Mouse (Mus musculus) adrenal gland, adult 2 months (tissue): ENCODE measurements around the gene Drc3. TPM values are rescaled to one million over a fixed set of nuclear protein-coding genes. Genes with fewer than 3 reads are reported as not detected.
"Not testable (repeated sequence)": the region's sequence is repeated elsewhere in the genome, so short reads cannot be mapped to it uniquely, and the experiment has no call there.

ENCODE experiments used
- DNase-seq: peaks from one replicate; pipeline ENCODE4 v3.0.0; 2021
- polyA plus RNA-seq: library from polyadenylated mRNA; depleted of rRNA; stranded (reverse); fragments of >200 nt; gene quantifications from 2 replicates; pipeline ENCODE4 v1.2.3, GENCODE M21; 2012
- total RNA-seq, 2 experiments: library from RNA; stranded (reverse); gene quantifications; 2 replicates each; pipeline ENCODE4 v1.2.3; 2021

Drc3 gene
- total and polyA plus RNA-seq, 3 experiments = 0.61 to 1.5 (median 1.0) TPM

DNA sequence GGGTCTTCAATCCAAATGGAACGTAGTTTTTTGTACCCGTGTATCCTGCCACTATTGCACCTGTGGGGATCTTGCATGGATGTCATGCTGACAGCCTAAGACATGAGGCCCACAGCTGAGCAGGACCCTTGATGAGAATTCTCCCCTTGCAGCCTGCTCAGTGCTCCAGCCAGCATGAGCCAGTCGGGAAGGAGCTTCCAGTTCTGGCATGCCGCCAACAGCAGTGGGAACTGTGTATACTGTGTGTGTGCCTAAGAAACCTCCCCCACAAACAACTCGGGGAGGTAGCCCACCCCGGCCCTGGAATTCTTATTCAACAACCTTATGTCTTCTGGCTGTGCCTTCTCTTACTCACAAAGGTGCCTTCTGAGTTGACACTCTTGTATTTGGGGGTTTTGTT, 43.4 kb downstream of the Drc3 start:
- DNase-seq = no peak

DNA sequence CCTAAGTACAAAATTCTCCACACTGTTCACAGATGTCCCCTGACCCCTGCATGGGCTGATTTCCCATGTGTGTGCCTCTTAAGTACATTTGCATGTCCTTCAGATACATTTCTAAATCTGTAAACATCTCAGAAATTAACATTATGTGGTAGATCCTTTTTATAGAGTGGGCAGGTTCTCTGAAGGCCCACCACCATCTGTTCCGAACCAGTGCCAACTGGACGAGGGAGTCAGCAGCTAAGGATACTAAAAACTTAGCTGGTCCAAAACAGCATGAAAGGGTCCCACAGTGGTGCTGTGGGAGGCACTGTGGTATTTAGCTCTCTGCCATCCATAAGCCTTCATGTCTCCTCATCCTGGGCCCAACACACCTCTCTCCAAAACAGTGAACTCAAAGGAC, 44.0 kb downstream of the Drc3 start:
- DNase-seq = no peak

DNA sequence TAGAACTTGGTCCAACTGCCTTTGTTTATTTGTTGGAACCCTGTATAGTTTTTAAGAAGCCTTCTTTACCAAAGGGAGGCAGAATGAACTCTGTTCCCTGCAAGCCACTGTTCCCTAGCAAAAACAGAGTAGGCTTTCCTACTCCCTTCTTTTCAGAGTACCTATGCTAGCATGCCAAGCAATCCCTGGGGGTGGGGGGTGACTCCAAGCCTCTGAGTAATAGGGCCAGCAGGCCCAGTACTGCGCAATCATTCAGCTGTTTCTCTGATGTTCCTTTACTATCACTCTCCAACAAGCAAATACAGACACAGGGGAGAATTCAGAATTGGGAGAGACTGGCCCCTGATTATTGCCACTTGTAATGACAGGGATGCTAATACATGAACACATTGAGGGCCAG, 53.5 kb downstream of the Drc3 start:
- DNase-seq = no peak

DNA sequence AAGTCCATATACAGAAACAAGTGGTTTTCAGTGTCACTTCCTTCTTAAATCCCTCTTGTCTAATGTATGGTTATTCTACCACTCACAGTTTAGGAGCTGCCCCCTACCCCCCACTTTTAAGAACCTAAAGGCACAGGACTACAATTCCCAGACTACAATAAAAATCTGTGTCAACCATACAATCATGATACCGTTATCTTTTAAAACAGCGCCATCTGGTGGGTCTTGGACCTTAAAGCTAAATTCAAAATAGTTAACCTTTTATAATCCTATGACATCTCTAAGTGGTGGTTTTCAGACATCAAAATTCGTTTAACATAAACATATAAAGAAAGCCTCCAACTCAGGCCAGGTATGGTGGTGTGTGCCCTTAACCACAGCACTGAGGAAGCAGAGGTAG, 59.0 kb downstream of the Drc3 start:
- DNase-seq = peak; percentile 52

DNA sequence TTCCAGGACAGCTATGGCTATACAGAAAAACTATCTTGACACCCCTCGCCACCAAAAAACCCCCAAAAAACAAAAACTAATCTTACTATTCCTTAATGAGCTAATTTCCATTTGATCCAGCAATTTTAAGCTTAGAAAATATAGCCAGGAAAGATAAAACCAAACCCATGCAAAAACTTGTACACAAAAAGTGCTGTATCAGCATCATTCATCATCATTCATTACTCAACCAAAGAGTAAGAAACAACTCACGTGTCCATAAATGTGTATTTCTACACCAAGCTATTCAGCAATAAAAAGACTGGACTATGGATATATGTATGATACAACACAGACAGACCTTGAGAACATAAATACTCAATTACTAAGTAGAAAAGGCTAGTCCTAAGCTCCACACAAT, 59.8 kb downstream of the Drc3 start:
- DNase-seq = no peak

DNA sequence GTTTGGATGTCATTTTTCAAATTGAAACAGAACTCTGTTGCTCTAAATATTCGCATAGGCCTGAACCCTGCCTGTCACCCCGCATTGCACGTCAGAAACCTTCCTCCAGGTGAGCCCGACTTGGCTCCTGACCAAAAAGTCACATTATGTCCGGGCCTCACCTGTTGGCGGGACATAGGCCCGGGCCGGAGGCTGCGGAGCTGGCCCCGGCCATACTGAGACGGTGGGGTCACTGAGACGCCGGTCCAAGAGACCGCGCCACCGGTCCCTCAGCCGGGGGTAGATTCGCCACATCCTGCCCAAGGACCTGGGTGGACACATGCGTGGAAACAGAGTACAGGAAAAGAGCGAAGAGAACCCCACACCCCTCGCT, 63.4 kb downstream of the Drc3 start:
- DNase-seq = no peak

DNA sequence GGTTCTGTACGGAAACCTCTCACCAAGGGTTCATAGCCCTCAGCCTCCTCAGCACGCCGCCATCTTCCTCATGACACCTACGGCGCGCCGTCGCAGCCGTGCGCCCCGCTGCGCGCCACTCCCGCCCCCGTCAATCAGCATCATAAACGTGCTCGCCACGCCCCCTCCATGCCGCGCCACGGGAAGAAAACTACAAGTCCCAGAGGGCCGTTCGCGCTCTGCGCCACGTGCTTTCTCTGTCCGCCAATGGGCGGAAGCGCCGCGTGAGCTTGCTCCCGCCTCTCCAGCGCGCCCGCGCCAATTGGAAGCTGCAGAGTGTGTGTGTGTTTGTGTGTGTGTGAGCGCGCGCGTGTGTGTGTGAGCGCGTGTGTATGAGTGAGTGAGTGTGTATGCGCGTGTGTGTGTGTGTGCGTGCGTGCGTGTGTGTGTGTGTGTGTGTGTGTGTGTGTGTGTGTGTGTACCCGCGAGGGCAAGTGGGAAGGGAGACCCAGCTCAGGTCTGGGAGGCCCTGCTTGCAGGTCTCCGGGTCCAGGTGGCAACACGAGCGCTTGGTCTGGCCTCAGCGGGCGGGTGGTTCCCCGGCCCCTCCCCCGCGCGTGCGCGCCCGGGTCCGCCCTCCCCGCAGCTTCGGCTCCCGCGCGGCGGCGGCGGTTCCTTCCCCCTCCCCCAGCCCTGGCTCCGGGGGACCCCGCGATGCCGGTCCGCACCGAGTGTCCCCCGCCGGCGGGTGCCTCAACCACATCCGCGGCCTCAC, 64.0 kb downstream of the Drc3 start, which contains the start of gene Gid4:
Gid4 (plus strand) TSS at position 183 of the 754 bp plus-strand sequence.
- peak; percentile 99 for DNase-seq

DNA sequence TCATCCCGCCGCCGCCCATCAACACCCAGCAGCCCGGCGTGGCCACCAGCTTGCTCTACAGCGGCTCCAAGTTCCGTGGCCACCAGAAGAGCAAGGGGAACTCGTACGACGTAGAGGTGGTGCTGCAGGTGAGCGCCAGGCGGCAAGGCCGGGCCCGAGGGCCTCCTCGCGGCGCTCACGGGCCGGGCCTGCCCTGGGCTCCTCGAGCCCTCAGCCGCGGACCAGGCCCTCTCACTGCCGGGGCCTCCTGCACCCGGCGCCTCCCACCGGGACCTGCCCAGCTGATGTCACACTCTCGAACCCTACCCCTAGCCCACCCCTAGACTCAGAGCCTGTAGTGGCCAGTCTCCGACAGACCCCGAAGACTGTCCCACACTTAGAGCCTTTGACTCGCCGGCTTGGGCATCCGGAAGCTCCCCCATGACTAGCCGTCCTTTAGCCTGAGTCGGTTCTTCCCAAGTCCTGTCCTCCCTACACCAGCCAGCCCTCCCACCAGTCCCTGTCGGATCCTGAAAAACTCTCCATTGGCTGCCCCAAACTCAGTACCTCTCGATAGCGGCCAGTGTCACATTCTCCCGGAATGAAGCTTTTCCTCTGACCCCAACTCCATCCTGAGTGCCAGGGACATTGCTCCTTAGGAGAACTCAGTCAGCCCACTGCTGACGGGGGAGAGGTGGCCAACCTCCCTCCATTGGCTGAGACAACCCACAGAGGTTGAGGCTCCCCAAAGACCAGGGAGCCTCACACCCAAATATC, 64.8 kb downstream of the Drc3 start, which contains the start of gene Atpaf2:
Atpaf2 (minus strand) TSS at position 741 of the 756 bp plus-strand sequence.
- DNase-seq = peak; percentile 67

DNA sequence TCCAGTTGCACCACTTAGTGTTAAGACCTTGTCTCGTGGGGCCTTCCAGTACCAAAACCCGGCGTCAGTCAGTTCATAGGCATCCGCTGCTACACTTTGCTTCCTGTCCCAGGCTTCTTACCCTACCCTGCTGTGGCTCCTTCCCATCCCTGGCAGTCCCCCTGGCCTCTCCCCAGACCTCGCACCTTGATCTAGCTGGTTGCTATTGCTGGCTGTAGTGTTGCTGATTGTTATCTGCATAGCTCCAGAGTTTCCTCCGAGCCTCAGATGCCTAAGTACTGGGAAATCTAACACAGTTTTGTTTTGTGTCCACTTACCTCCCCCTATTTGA, 65.3 kb downstream of the Drc3 start:
- DNase-seq = no peak

DNA sequence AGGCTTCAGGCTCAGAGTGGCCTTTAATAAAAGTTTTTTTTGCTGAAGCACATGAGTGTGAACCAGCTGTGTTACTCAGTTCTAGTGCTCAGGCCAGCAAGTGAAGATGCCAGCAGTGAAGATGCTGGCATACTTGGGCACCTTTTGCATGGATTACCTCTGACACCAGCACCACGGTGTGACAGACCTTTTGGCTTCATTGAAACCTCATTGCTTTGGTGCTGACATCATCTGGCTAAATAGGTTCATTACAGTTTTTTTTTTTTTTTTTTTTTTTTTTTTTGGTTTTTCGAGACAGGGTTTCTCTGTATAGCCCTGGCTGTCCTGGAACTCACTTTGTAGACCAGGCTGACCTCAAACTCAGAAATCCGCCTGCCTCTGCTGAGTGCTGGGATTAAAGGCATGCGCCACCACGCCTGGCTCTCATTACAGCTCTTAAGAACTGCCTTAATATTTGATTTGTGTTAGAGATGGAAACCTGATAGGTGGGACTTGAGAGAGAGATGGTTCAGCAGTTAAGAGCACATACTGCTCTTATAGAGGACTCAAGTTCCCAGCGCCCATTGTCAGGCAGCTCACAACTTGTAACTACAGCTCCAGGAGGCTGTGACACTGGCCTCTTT, 69.0 kb downstream of the Drc3 start:
- DNase-seq = no peak

DNA sequence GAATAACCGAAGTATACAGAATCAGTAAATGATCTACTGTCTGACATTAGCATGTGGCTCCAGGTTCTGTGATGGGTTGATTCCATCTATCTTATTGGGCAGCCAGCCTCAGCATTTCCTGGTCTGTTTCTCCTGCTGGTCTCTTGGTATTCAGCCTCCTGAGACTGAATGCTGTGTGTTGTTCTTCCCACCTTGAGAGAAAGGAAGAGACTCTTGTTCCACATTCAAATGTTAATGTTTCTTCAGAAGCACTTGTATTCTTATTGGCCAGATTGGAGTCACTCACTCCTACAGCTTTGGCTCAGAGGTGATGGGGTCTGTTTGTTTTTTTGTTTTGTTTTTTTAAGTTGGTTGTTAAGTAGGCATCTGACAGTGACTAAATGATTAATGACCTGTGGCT, 69.9 kb downstream of the Drc3 start:
- no peak for DNase-seq

DNA sequence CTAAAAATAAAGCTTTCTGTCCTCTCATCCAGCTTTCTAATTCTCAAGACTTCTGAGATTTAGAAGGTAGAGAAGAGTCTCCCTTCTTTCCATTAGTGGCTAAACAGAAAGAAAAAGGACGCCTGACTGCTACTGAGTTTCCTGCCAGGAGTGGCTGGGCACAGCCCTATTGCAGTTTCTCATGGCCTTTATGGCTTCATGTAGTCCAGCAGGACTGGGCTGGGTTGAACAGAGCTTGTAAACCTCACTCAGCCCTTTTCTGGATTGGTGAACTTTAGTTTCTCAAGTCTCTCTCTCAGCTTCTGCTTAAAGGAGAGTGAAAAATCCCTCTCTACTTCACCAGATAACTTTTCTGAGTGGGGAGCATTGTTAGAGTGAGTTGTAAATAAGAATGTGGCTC, 73.3 kb downstream of the Drc3 start:
- no peak for DNase-seq

DNA sequence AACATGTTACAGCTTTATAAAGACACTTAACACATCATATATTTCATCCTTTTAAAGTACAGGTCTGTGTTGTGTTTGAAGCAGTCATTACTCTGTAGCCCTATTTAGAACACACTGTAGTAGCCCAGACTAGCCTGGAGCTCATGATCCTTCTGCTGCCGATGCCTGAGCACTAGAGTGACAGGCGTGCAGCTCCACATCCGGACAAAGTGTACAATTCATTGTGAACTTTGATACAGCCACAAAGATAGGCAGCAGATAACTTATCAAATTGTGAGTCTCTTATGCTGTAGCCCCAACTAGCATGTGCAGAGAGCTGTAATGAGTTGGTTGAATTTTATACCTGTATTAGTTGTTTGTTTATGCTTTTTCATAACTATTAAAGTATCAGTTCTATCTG, 74.5 kb downstream of the Drc3 start:
- no peak for DNase-seq

DNA sequence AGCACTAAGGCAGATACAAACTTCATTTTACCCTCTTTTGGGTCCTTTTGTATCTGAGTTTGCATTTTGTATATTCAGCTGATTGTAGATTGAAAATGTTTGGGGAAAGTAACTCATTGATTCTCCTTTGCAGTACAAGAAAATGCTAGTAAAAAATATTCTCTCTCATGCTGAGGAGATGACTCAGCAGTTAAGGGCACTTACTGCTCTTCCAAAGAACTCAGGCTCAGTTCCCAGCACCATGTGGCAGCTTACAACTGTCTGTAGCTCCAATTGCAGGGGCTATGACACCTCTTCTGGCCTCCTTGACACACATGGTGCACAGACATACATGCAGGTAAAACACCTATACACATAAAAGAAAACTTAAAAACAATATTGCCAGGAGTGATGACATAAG, 80.4 kb downstream of the Drc3 start:
- no peak for DNase-seq

DNA sequence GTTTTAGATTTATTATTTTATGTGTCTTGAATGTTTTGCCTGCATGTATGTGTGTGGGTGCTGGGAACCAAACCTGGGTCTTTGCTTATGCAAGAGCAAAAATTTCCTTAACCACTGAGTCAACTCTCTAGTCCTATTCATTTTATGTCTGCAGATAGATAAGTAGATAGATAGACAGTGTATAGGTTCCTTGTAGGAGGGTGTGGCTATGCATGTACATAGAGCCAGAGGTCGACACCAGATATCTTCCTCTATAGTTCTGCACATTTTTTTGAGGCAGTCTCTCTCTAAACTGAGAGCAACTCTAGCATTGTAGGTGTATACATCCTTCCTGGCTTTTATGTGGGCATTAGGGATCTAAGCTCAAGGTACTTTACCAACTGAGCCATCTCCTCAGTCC, 82.0 kb downstream of the Drc3 start:
- no peak for DNase-seq

DNA sequence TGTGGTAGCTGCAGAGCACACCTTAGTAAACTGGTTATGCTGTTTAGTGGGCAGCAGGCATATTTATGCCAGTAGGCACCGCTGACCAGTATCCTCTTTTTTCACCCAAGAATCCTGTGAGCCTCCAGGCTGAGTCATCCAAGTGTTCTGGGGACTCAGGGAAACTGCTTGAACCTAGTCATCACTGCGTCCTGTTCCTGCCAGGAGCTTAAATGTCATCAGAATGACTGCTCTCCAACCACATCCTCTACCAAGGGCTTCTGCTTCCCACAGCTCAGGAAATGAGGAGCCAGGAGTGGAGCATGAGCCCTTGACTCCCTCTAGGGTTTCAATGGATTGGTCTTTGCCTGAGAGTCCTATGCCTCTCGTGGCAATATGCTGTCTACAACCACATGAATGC, 83.5 kb downstream of the Drc3 start:
- peak; percentile 60 for DNase-seq

DNA sequence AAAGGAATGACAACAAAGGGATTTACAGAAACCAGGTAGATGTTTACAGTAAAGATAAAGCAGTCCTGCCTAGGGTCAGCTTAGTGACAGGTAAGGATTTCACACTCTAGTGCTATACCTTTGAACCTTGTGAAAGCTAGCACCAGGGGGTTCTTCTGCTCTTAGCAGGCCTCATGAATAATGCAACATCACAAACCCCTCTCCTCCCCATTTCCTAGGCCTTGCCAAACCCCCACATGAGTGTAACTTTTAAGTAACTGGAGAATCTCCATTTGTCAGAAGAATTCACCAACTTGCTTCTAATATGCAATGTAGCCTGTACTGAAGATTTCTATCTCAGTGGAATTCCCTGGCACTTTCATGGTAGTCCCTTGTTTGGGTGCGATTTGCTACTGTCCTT, 86.5 kb downstream of the Drc3 start:
- not testable (repeated sequence) for DNase-seq

DNA sequence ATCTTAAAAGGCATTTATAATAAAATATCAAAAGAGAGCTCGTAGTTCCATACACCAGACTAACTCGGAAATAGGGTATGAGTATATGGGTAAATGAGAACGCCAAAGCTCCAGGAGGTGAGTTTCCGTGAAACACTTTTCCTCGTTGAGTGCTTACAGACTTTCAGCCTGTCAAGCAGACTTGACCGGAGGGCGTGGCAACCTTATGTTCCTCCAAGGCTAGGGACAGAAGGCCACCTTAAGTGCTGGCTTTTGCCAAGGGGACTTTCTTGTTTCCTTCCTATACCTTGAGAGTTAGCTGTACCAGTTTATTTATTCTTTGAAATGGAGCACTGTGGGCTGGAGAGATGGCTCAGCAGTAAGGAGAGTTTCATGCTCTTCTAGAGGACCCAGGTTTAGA, 87.0 kb downstream of the Drc3 start:
- no peak for DNase-seq

DNA sequence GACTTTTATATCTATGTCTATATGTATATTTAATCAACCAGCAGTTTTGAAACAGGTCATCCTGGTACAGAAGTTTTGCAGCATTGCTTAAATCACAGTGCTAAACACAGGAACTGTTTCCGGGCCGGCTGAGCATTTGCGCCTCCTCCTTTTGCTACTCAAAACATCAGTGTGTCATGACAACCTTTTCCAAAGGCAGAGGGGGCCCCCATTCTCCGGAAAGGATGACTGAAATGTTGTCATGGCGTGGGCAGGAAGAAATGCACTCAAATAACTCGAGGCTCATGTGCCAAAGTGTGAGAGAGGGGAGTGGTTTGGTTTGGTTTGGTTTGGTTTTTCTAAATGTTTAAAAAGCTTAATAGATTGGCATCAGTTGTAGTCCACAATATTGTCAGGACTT, 89.8 kb downstream of the Drc3 start:
- DNase-seq = no peak
